Mouse (Mus musculus) spleen, postnatal 36 days (tissue): Measurements from ENCODE around the gene Ppil6.

ENCODE experiments used
- DNase-seq, 2 experiments: peaks; one replicate each; pipeline ENCODE4 v3.0.0; 2022; ENCODE audit warnings: low spot score in 2 of 2, mixed read lengths in 1 of 2

The Ppil6 gene

GRCm38 (mm10) chr10:41525696-41526095, 35.5 kb downstream of the Ppil6 start:
- DNase-seq, result no peak

GRCm38 (mm10) chr10:41529972-41530371, 39.7 kb downstream of the Ppil6 start:
- DNase-seq, result peak; percentile 13 to 24

- DNase-seq, result no peak
Measured at GRCm38 (mm10) chr10:41535991-41536390, 45.8 kb downstream of the Ppil6 start.

GRCm38 (mm10) chr10:41536714-41537113, 46.5 kb downstream of the Ppil6 start:
- no peak for DNase-seq

- DNase-seq, result no peak
Measured at GRCm38 (mm10) chr10:41537226-41537982, 47.2 kb downstream of the Ppil6 start.

GRCm38 (mm10) chr10:41537983-41538330, 47.7 kb downstream of the Ppil6 start:
- DNase-seq, result no peak

GRCm38 (mm10) chr10:41538986-41539385, 48.7 kb downstream of the Ppil6 start:
- no peak for DNase-seq

- no peak for DNase-seq
Measured at GRCm38 (mm10) chr10:41542057-41542456, 51.8 kb downstream of the Ppil6 start.

GRCm38 (mm10) chr10:41543439-41543838, 53.2 kb downstream of the Ppil6 start:
- no peak for DNase-seq

GRCm38 (mm10) chr10:41543844-41544243, 53.6 kb downstream of the Ppil6 start:
- DNase-seq, result no peak

GRCm38 (mm10) chr10:41544481-41545190, 54.4 kb downstream of the Ppil6 start:
- DNase-seq, result peak; percentile 31 to 44

GRCm38 (mm10) chr10:41545224-41545755, 55.1 kb downstream of the Ppil6 start:
- no peak for DNase-seq

GRCm38 (mm10) chr10:41546396-41547165, 56.3 kb downstream of the Ppil6 start:
- no peak for DNase-seq

GRCm38 (mm10) chr10:41550711-41551110, 60.5 kb downstream of the Ppil6 start:
- no peak for DNase-seq

- DNase-seq, result no peak
Measured at GRCm38 (mm10) chr10:41552319-41552718, 62.1 kb downstream of the Ppil6 start.

GRCm38 (mm10) chr10:41552847-41553589, 62.8 kb downstream of the Ppil6 start:
- peak; percentile 53 to 55 for DNase-seq

GRCm38 (mm10) chr10:41553711-41554110, 63.5 kb downstream of the Ppil6 start:
- no peak for DNase-seq

- DNase-seq, result no peak
Measured at GRCm38 (mm10) chr10:41555081-41555480, 64.8 kb downstream of the Ppil6 start.

GRCm38 (mm10) chr10:41558401-41558800, 68.2 kb downstream of the Ppil6 start:
- DNase-seq, result no peak

GRCm38 (mm10) chr10:41561701-41562395, 71.6 kb downstream of the Ppil6 start:
- DNase-seq, result no peak
